Mouse (Mus musculus) liver, embryonic 14.5 days (tissue): ENCODE results near the gene Il4.

Experiments
- CTCF ChIP-seq: IDR thresholded peaks from 2 replicates; pipeline ENCODE4 v1.5.1; 2016; ENCODE audit warnings: antibody characterized with exemption, low read depth, control low read depth
- EP300 ChIP-seq: IDR thresholded peaks from 2 replicates; pipeline ENCODE4 v1.6.1; 2016; ENCODE audit warnings: antibody characterized with exemption, low read depth

DNA sequence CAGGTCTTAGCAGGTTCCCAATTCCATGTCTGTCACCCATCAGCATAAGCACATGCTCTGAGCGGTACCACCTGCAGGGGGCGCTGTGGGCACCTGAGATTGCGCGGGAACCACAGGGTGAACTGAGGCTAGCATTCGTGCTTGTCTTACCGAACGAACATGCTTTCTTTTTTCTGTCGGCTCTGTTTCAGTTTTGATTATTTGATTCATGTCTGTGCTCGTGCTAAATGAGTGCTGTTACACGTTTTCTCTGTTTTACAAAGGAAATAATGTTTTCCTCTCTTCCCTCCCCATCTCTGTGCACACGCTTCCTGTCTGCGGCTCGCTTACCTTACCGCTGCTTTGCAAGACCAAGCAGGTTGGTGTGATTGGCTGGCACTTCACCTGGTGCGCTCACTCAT is 28.1 kb downstream of the Il4 start:
- TF ChIP-seq CTCF: peak; percentile 97
- no peak for TF ChIP-seq EP300
